Mouse (Mus musculus) regulatory T cell (primary cell): ENCODE data around the gene Bhlhe41.

Experiments
- in situ Hi-C: fragments of 300-600 bp; cut with MboI, MseI; formaldehyde crosslinking; loops from one replicate; pipeline ENCODE4 v1.15.1; 2025; ENCODE audit warnings: high pct_unique_total_duplicates

Bhlhe41 gene

DNA sequence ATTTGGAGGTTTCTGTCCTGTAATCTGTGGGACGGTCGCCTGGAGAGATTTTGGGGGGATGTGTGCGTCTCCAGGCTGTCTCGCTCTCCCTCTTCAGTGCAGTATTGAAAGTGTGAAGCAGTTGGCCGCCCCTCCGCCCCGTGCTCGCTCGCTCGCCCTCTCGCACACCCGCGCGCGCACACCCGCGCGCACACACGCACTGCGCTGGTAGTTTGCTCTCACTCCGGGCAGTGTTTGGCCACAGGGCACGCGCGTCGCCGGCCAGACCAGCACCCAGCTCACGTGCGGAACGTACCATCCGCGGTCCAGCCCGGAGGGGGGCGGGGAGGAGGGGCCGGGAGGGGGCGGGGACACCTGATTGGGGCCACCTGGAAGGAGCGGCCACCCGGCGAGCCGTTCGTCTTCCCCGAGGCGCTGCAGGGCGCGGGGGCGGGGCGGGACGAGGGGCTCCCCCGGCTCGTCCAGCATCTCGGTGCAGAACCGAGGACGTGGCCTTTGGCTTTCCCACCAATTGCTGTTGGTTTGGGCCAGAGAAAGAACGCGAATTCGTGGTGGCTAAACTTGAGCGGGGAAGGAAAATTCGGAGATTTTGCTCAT is at the start of gene Bhlhe41:
Gene Bhlhe41, minus strand, starts transcription at position 270 of the 597 bp plus-strand sequence.
- in situ Hi-C loops: no loop called here

DNA sequence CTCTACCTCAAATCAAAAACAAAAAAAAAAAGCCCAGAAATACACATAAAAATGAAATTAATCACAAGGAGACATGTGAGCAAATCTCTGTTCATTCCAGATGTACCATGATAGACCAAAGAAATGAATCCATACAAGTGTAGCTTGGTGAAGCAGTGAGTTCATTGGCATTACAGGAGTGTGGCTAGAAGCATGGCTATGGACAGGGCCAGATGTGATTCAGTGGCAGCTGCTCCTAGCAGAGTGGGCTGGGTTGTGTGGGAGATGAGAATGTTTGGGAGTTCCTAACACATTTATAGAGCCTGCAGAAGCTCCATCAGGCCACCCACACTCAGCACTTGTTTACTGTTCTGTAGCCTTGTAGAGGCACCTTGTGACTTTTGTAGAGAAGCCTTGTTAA is 46.9 kb upstream of the Bhlhe41 start:
- in situ Hi-C loops: no loop called here

DNA sequence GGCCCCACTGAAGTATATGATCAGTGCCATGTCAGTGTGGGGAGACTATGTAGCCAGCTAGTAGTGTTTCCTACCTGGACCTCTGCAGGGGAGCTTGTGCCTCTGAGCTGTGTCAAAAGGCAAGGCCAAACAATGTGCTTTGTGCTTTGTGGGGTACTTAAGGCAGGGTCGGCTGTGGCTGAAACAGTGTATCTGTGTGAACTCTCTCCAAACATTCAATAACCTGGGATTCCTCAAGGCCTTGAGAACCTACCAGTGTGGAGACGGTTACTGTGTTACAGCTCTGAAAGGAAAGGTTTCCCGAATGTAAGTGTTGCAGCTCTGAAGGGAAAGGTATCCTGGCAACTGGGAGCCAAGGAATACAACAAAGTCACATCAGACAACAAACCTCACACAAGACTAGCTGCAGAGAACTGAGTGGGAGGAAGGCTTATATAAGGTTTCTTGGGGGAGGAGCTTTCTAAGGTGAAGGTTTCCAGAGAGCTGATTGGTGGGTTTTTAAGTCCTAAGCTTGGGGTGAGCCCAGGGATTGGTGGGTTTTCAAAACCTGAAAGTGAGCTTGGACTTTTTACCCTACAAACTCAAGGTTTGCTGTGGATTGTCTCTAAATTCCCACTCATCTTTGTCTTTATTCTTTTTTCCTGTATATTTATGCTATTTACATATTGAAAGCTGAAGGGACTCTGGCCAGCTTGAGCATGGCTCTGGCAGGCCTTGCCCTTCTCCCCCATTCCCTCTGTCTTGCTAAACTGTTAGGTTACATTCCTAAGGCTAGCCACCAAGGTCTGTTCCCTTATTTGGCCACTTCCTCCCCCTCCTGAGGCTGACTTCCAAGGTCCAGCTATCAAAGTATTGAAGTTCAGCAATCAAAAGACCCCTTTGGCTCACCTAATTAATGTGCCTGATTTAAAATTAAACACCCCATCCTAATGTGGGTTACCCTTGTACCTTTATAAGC is 45.4 kb upstream of the Bhlhe41 start:
- in situ Hi-C loops: no loop called here

DNA sequence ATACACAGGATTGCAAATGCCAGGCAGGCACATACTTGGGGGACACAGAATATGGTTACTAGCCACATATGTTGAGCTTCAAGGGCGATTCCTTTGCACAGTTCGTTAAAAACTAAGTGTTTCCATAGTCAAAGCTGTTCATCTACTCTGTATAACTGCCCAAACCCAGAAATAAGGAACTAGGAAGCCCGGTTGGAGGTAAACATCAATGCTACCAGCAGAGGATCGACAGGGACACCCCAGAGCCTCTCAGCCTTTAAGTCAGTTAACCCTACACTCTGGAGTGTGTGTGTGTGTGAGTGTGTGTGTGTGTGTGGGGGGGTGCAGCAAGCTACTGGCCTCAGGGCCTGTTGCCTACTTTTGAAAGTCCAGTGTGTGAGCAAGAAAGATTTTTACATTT is 44.6 kb upstream of the Bhlhe41 start:
- in situ Hi-C loops: no loop called here

DNA sequence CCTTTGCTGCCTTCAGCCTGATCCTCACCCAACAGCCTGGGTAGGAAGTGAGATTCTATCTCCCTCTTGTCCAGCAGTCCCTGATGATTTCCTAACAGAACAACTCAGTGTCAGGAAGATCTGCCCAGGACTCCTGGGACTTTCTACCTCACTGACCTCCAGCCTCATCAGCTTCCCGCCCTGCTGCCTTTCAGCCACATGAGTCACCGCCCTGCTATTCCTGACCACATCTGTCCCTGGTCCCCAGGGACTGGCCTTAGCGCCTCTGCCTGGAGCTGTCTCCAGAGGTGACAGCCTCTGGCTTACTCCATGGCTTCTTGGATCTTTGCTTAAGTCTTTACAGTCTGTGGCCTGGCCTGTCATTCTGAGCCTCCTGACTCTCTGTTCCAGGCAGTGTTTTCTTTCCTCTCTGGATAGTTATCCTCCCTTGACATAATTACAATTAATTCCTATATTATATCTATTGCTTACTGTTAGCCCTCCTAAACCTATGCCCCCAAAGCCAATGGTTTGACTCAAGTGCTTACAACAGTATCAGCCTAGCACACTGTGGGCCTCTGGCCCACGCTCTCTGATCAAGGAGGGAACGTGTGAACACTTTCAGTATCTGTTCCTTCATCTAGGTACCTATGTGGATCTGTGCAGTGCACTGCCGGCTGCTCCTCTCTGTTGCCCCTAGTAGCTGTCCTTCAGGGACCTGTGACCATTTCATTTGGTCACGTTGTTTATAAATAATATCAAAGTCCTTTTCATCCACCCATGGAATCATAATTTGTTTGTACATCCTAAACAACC is 40.9 kb upstream of the Bhlhe41 start:
- in situ Hi-C loops: no loop called here

DNA sequence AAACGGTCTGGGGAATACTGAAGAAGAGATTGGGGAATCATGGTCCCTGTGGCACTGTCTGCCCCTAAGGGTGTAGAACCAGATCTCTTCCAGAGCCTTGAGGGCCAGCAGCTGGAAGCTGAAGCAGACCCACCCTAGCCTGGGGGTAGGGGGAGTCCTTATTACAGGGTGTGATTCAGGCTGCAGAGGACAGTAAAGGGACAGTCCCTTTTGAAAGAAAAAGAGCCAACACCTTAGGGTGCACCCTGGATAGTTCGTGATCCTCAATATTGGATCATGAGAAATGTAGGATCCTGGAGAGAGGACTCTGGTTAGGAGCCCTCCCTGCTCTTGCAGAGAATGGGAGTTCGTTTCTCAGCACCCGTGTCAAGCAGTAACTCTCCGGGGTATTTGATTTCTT is 39.3 kb upstream of the Bhlhe41 start:
- in situ Hi-C loops: no loop called here

DNA sequence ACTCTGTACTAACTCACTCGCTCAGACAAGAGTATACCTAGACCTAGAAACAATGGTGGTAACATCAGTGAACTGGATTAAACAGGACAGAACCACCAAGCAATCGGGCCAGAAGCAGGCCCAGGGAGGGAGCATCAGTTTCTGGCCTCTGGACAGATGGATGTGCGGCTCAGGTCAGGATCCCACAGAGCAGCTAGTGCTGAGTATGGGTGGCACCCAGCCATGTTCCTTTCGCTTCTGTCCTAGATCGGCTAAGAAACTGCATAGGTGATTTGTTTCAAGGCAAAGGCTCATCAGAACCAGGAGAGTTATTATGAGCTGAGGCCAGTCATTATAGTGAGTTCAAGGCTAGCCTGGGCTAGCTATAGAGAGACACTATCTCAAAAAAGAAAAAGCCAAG is 38.8 kb upstream of the Bhlhe41 start:
- in situ Hi-C loops: no loop called here

DNA sequence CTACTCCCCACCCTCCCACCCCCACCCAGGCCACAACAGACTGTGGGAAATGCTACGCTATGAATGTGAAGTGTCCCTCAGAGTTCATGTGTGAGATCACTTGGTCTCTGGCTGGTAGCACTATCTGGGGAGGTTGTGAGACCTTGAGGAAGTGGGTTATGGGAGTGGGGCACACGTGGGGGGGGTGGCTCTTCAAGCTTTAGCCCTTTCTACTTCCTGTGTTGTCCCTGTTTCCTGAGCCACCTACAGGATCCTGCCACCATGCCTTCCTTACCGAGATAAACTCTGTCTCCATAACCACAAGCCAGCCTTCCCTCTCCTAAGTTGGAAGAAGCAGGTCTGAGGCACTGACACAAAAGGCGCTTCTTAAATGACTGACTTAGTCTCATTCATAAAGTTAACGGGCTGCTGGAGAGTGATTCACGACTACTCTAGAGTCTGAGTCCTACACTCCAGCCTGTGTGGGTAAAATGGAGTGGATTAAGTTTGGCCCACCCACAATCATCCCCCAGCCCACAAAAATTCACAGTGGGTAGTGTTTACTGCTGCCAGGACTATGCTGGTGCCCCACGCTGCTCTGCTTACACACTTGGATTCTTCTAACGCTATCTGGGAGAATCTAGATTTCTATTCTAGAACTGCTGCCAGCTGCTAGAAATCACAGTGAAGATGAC is 29.4 kb upstream of the Bhlhe41 start:
- in situ Hi-C loops: no loop called here

DNA sequence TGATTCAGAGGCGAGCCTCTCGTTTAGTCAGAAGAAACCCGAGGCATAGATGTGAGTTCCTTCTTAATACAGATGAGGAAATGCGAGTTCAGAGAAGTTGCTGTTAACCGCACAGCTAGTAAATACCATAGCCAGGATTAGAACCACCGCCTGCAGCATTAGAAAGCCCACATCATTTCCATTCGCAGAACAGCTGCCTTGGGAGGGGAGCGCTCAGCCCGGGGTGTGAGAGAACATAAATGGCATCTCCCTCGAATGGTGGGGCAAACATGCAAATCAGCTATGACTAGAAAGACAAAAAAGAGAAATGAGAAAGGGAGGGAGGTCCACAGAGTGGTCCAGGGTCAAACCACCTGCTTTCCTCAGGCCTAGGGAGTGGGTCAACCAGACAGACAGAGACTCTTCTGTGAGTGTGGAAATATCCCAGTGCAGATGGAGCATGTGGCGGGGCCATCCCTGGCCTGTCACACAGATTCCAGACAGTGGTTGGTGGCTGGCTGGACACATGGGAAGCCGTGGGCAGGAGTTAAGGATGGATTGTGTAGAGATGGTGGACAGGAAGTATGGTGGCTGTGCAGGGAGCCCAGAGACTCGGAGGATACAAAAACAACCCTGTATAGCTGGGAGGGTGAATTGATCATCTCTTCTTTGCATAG is 28.1 kb upstream of the Bhlhe41 start:
- in situ Hi-C loops: no loop called here

DNA sequence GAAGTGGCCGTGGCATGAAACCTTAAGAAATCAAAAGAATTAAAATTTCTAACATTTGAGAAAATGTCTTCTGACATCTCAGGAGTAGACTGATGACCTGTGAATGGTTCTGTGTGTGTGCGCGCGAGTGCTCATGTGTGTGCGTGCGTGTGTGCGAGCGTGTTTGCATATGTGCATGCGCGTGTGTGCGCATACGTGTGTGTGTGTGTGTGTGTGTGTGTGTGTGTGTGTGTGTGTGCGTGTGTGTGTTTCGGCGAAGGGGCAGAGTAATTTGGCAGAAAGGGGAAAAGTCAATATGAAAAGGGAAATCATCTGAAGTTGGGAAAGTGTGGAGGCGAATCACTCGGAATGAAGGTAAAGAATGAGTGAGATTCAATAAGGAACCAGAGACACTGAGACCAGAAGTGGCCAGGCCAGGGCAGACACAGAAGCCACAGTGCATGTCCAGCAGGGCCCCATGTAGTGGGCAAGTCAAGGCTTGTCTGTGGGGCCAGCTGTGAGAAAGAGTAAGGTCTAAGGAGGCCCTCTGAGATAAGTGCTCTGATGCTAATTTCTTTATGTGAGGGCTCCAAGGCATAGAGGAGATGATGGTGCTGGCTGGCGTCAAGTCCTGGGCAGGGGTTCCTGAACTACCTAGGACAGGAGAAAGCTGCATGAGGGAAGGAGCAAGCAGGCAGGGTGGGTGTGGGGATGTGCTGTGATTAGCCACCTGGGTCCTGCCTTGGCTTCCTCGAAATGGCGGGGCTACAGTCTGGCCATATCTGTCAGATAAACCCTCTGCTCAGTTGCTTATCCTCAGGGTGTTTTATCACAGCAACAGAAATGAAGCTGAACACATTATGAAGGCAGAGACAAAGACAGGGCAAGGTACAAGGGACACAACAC is 27.3 kb upstream of the Bhlhe41 start:
- in situ Hi-C loops: no loop called here

DNA sequence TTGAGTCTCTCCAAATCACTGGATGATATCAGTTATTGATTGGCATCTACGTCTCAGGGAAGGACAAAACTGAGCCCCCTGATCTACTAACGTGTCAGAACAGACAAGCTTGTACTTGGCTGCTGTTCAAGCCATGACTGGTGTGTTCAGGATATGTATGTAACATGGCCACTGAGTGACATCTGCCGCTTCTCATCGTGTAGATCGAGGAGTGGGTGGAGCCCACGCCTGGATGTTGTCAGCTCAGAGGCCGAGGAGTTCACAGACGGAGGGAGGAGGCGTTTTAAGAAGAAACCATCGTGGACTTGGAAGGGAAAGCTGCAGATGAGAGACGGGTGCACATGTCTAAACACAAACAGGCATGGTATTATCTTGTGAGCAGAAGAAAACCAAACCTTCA is 26.6 kb upstream of the Bhlhe41 start:
- in situ Hi-C loops: no loop called here

DNA sequence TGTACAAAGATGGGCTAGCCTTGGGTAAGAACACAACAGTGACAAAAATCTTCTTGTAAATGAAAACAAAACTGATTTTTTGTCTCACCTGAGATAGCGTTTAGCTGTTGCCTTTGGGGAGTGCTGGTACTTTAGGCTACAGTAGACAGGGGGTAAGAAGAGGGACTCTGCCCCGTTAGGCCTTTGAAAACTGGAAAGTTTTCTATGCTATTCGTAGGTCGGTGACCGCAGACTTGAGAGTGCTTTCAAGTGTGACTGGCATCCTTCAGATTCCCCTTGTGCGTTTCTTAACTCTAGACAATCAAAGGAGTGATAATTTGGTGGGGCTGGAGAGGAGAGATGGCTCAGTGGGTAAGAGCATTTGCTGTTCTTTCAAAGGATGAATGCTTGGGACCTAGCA is 22.4 kb upstream of the Bhlhe41 start:
- in situ Hi-C loops: no loop called here

DNA sequence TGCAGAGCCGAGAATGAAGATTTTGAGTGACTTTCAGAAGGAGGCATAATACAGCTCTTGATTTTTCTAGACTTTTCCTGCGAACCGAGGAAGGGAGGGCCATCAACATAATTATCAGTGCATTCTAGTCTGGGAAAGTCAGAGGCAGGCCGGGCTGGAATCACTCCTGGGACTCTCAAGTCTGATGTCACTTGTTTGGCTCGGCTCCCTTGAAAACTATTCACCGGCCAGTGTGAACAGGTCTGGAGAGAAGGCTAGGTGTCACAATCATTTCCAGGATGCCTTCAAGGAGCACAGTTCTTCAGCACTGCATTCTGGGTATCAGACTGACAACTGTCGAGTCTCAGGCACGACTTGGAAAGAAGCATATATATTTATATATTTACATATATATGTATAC is 20.9 kb upstream of the Bhlhe41 start:
- in situ Hi-C loops: no loop called here

DNA sequence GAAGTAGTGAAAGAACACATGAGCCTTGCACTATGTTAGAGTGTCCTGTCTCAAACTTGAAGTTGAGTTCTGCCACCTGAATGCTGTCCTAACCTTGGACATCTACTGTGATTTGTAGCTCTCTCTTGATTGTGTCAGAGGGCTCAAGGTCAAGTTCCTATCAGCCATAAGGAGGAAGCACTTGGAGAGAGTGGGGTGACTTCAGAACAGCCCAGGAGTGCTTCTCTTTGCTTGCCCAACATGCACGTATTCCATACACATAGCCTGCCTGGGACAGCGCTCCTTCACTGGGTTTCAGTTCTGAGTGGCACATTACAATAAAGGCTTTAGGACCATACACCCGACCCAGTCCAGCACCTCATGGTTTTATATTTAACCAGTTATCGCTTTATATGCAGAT is 19.7 kb upstream of the Bhlhe41 start:
- in situ Hi-C loops: no loop called here

DNA sequence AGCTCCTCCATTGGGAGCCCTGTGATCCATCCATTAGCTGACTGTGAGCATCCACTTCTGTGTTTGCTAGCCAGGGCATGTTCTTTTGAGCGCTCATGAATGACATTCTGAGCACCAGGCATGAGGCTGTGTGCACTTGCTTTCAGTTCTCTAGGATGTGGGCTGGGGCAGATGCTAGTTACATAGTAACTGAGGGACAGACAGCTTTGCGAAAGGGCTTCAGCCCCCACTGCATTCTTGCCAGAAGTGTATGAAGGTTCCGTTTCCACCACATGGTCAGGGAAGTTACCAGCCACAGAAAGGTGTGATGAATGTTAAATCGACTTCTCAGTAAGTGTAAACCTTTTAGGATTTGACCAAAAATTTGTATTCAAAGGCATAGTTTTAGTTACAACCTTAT is 18.3 kb upstream of the Bhlhe41 start:
- in situ Hi-C loops: no loop called here

DNA sequence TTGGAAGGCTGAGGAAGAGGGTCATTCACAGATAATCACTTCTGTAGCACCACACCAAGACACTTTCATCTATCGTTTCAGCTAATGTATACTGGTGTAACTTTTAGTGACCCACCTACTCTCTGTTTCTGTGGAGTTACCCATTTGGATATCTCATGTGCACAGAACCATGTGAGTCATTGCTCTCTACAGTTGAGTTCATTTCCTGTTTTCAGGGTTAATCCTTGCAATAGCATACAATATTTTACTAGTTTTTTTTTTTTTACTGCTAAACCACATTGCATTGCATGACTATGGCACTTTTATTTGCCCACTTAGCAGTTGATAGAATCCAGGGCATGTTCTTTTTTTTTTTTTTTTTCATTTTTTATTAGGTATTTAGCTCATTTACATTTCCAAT is 17.7 kb upstream of the Bhlhe41 start:
- in situ Hi-C loops: no loop called here

DNA sequence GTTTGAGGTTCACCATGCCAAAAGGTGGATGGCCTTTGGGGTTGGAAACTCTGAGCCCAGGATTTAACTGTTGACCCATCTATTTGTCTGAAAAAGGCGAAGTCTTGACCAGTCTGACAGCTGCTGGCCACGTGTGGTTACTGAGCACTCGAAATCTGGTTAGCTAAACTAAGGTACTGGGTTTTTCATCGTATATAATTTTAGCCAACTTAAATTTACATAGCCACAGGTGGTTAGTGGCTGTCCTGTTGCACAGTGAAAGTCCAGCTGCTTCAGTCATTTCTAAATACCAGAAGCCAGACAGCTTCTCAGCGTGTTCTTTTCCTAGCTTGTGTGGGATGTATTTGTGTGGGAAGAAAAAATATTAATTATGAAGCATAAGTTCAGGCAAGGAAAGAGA is 15.3 kb upstream of the Bhlhe41 start:
- in situ Hi-C loops: no loop called here

DNA sequence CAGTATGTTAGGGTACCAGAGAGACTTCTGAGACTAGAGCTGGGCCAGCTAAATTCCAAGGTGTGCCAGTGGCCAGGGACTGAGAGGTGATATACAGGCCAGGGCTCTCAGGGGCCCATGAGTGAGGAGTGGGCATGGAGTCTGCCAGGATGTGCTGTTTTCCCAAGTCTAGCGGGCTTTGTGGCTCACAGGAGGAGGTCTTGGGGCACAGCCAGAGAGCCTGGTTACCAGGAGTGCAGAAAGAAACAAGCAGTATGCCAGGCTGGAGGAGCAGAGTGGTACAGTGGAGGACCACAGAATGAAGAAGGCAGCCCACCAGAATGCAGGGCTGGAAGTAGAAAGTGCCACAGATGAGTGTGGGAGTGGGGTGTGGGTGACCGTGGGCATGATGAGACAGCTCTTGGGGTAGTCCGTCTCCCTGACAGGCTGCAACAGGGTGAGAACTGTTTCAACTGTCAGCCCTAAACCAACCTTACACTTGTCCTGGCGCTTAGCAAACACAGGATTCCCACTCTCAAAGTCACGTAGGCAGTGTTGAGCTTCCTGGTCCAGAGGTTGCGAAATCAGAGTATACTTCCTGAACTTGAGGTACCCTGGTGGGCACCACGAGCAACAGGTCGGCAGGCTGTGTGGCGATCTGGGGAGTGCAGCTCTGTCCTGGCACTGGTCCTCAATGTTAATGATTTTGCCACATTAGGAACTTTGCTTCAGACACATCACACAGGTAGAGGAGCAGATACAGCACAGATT is 11.8 kb upstream of the Bhlhe41 start:
- in situ Hi-C loops: no loop called here

DNA sequence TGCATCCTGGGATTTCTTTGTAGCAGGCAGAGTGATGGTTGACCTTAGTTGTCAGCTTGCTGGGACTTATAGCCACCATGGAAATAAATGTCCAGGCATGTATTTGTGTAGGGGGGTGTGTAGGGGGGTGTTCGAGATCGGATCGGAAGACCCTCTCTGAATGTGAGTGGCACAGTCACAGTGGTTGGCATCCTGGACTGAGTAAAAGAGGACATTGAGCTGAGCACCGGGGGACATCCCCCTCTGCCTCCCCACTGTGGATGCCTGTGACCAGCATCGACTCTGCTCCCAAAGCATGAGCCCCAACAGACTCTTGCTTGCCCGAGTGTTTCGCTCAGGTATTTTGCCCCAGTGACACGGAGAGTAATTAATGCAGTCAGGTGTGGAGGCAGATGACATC is 8.0 kb upstream of the Bhlhe41 start:
- in situ Hi-C loops: no loop called here

DNA sequence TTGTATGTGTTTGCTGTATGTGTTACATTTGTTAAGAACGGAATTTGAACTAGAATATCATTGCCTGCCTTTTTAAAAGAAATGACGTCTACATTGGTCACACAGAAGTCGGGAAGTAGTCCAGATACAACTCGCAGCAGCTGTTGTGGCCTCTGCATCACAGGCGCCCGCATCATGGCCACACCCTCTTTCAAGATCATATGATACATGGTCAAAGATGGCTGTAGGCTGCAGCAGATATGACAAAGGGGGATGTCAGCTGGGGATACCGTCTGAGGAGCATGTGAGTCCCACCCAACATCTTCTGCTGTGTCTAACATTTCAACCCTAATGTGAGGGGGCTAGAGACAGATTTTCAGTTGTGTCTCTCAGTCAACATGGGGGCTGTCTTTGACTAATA is 6.7 kb upstream of the Bhlhe41 start:
- in situ Hi-C loops: no loop called here
